Mouse (Mus musculus) heart, embryonic 13.5 days (tissue): ENCODE data around the gene Akp3. TPM values are rescaled to one million over a fixed set of nuclear protein-coding genes. Genes with fewer than 3 reads are reported as not detected.
A peak's percentile ranks its signal among the peaks of the same experiment; 100 is the strongest.

Experiments
- ATAC-seq: fragments of 200-750 bp; cut with Nextera tagmentation; 2 replicates; pipeline ENCODE4 v1.8.0; 2017; ENCODE audit warnings: moderate TSS enrichment; ENCODE audit not compliant: insufficient number of reproducible peaks, low FRiP score, low TSS enrichment; ENCODE audit errors: extremely low read depth
- H3K27ac ChIP-seq: fragments of 300-500 bp; sonication (generic); replicated peaks from 2 replicates; pipeline ENCODE4 v1.5.1; 2015; ENCODE audit warnings: moderate library complexity, mild to moderate bottlenecking, inconsistent platforms
- H3K27me3 ChIP-seq: fragments of 300-500 bp; sonication (generic); replicated peaks from 2 replicates; pipeline ENCODE4 v1.6.1; 2015; ENCODE audit warnings: mild to moderate bottlenecking, inconsistent platforms
- H3K36me3 ChIP-seq: fragments of 300-500 bp; sonication (generic); 2 replicates; pipeline ENCODE4 v1.6.1; 2015; ENCODE audit warnings: mild to moderate bottlenecking, inconsistent platforms
- H3K4me1 ChIP-seq: fragments of 300-500 bp; sonication (generic); 2 replicates; pipeline ENCODE4 v1.6.1; 2015; ENCODE audit warnings: inconsistent platforms
- H3K4me2 ChIP-seq: fragments of 300-500 bp; sonication (generic); 2 replicates; pipeline ENCODE4 v1.6.1; 2015; ENCODE audit warnings: inconsistent platforms, mild to moderate bottlenecking, moderate library complexity
- H3K4me3 ChIP-seq: fragments of 300-500 bp; sonication (generic); 2 replicates; pipeline ENCODE4 v1.5.1; 2015; ENCODE audit warnings: moderate library complexity, mild to moderate bottlenecking, inconsistent platforms
- H3K9ac ChIP-seq: fragments of 300-500 bp; sonication (generic); 2 replicates; pipeline ENCODE4 v1.6.1; 2015; ENCODE audit warnings: inconsistent platforms, mild to moderate bottlenecking, moderate library complexity
- H3K9me3 ChIP-seq: fragments of 300-500 bp; sonication (generic); 2 replicates; pipeline ENCODE4 v1.6.1; 2016; ENCODE audit warnings: inconsistent platforms
- WGBS: fragments of 180-500 bp; shearing (Covaris S2); methylation state at CpG from one replicate; pipeline ENCODE4 v1.1.7; 2015; ENCODE audit warnings: mixed read lengths; 5-methylcytosine and 5-hydroxymethylcytosine counted together
- polyA plus RNA-seq: library from polyadenylated mRNA; unstranded; fragments of >200 nt; fragmentation: Nextera tagmentation; extraction: Ambion mirVana; gene quantifications from 2 replicates; pipeline ENCODE4 v1.2.1, GENCODE M21; 2015

Gene Akp3
- not detected in 2 replicates for polyA plus RNA-seq

DNA sequence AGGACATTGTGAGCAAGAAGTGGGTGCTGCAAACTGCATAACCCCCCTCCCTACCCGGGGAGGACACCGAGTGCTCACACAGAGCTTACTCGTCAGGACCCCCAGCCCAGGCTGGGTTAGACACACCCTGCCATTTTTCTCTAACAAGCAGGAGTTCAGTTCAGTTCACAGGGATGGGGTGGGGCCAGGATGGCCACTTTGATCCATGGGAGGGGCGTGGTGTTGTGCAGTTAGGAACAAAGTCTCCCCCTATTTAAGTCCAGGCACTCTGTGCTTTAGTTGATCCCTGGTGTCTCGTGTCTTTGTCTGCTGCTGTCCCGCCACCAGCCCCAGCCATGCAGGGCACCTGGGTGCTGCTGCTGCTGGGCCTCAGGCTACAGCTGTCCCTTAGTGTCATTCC lies at the start of gene Akp3:
TSS of gene Akp3 (plus strand) at position 301 of the 400 bp plus-strand sequence.
- ATAC-seq, result no peak
- Histone ChIP-seq H3K27me3 (peaks cover 56% of the 10 kb centered on the region), H3K36me3 (no peaks in the 10 kb centered on the region), H3K9ac (no peak within 1 kb of the TSS), H3K4me3 (no peak within 1 kb of the TSS), H3K4me1 (peaks cover 5% of the 10 kb centered on the region), H3K9me3 (no peaks in the 10 kb centered on the region), H3K4me2 (no peak within 1 kb of the TSS), H3K27ac (no peak within 1 kb of the TSS)
- 71% methylated on average over 6 of the region's 6 CpGs for WGBS

DNA sequence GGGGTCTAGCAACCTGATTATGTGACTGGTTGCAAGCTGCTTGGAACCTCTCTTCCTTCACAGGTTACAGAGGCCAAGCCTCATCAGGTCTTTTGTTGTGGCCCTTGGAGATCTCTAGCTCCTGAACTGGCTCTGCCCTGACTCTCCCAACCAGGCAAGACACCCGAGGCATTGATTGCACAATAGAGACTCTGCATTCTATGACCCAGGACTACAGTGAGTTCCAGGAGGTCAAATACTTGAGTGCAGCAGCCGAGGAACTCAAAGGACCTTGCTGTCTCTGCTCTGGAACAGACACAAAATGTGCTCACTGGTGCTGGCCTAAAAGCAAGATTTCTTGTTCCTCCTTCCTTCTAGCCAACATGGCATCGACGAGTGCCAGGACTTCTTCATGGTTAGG lies 38.6 kb upstream of the Akp3 start:
- H3K27ac ChIP-seq, result no peak overlapping the region
- H3K4me1 ChIP-seq, result no peaks in the 10 kb centered on the region
- H3K27me3 ChIP-seq, result peaks cover 7% of the 10 kb centered on the region; the same call in 1 of the 2 replicates
- ATAC-seq, result no peak
- no peaks in the 10 kb centered on the region for H3K9me3 ChIP-seq
- H3K4me2 ChIP-seq, result no peak overlapping the region
- H3K9ac ChIP-seq, result no peak overlapping the region
- H3K36me3 ChIP-seq, result no peaks in the 10 kb centered on the region
- 68% methylated on average over 4 of the region's 4 CpGs for WGBS
- H3K4me3 ChIP-seq, result no peak overlapping the region

DNA sequence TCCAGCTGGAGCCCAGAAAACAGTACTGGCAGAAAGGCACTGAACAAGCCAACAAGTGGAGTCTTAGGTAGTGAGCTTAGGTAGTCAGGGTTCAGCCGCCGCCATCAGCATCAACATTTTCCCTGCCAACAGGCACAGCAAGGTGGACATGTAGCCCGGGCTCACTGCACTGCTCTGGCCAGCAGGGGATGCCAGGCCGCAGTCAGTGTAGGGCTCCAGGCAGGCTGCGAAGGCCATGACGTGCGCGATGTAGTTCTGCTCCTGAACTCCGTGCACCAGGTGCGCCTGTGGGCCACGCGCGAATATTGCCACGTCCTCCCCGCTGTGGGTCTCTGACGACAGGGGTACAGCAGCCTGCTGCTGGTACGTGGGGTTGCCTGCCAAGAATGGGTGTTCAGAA lies 37.8 kb upstream of the Akp3 start:
- Histone ChIP-seq H3K27ac (no peak overlapping the region), H3K27me3 (peaks cover 7% of the 10 kb centered on the region; the same call in 1 of the 2 replicates), H3K4me1 (no peaks in the 10 kb centered on the region), H3K9ac (no peak overlapping the region), H3K9me3 (no peaks in the 10 kb centered on the region), H3K36me3 (no peaks in the 10 kb centered on the region), H3K4me3 (no peak overlapping the region), H3K4me2 (no peak overlapping the region)
- WGBS, result 62% methylated on average over 17 of the region's 17 CpGs
- no peak for ATAC-seq

DNA sequence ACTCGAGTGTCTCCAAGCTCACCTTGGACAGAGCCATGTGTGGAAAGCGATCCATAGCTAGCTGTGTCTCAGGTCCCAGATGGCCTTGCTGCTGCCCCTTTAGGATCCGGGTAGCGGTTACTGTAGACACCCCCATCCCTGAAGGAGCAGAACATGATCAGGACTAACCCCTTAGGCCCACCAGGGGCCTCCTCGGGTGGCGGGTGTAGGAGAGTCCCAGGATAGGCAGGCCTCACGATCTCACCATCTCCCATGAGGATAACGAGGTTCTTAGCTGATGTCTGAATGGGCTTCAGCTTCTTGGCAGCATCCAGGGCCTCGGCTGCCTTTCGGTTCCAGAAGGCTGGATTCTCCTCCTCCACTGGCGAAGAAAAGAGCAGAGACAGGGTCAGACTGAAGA lies 35.5 kb upstream of the Akp3 start:
- no peak for ATAC-seq
- Histone ChIP-seq H3K4me3 (no peak overlapping the region), H3K9ac (no peak overlapping the region), H3K4me1 (no peaks in the 10 kb centered on the region), H3K27me3 (peaks cover 7% of the 10 kb centered on the region; the same call in 1 of the 2 replicates), H3K27ac (no peak overlapping the region), H3K9me3 (no peaks in the 10 kb centered on the region), H3K36me3 (no peaks in the 10 kb centered on the region), H3K4me2 (no peak overlapping the region)
- WGBS, result 81% methylated on average over 11 of the region's 11 CpGs

DNA sequence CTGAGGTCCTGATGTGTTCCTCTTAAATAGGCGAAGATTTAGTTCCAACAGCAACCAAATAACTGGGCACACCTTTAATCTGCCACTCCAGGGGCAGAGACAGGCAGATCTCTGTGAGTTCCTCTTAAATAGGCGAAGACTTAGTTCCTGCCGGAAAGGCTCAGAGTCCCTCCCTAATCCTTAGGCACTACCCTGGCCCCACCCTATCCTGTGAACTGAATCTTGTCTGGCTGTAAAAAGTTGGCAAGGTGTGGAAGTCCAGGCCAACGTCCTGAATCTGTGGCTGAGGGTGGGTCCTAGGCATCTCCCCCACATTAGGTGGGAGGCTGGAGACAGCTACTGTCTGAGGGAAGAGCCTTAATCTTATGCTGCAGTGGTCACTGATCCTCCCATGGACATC lies 34.9 kb upstream of the Akp3 start, which contains the start of gene Alppl2:
TSS of gene Alppl2 (minus strand) at position 101 of the 400 bp plus-strand sequence.
- H3K4me2 ChIP-seq, result no peak within 1 kb of the TSS
- H3K27ac ChIP-seq, result no peak within 1 kb of the TSS
- 70% methylated on average over 4 of the region's 4 CpGs for WGBS
- no peak within 1 kb of the TSS for H3K9ac ChIP-seq
- no peak for ATAC-seq
- H3K9me3 ChIP-seq, result no peaks in the 10 kb centered on the region
- no peaks in the 10 kb centered on the region for H3K36me3 ChIP-seq
- H3K27me3 ChIP-seq, result peaks cover 7% of the 10 kb centered on the region; the same call in 1 of the 2 replicates
- H3K4me3 ChIP-seq, result no peak within 1 kb of the TSS
- no peaks in the 10 kb centered on the region for H3K4me1 ChIP-seq

DNA sequence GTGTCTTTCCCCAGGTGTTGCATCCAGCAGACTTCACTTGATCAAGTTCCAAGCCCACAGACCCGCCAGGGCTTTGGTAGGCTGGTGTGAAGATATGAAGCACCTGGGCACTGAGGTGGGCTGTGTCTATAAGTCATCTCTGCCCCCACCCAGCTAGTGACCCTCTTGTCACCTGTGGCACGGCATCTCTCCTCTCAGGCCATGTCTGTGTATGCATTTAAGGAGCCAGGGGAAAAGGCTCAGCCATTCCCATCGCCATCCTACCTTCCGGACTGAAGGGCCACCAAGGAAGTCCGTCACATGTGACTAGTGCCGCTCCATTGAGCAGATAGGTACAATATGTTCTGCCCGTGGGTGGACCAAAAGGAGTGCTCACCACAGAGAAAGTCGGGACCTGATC lies 29.1 kb upstream of the Akp3 start:
- H3K36me3 ChIP-seq, result no peaks in the 10 kb centered on the region
- no peak overlapping the region for H3K4me3 ChIP-seq
- peaks cover 35% of the 10 kb centered on the region for H3K27me3 ChIP-seq
- 77% methylated on average over 8 of the region's 8 CpGs for WGBS
- H3K27ac ChIP-seq, result no peak overlapping the region
- ATAC-seq, result no peak
- no peak overlapping the region for H3K4me2 ChIP-seq
- no peak overlapping the region for H3K9ac ChIP-seq
- H3K4me1 ChIP-seq, result peaks cover 5% of the 10 kb centered on the region; the same call in 1 of the 2 replicates
- H3K9me3 ChIP-seq, result no peaks in the 10 kb centered on the region

DNA sequence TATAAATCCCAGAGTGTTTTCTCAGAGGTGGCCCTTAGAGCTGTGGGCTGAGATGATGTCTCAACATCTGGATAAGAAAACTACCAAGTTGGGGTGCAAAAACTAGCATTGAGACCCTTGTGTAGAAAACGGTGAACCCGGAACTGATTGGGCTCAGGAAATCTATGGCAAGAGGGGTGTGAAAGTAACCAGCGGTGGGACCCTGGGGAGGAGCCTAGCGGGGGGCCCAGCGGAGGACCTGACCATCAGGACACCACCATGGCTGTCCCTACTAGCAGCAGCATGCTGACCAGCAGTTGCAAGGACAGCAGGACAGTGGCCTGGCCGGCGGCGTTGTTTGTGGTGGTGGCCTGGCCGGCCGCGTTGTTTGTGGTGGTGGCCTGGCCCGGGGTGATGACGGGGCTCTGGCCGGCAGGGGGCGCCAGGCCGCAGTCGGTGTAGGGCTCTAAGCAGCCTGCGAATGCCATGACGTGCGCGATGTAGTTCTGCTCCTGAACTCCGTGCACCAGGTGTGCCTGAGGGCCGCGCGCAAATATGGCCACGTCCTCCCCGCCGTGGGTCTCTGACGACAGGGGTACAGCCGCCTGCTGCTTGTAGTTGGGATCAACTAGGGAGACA lies 26.3 kb upstream of the Akp3 start:
- 18% methylated on average over 30 of the region's 30 CpGs for WGBS
- peaks cover 5% of the 10 kb centered on the region; the same call in 1 of the 2 replicates for H3K4me1 ChIP-seq
- no peak overlapping the region for H3K27ac ChIP-seq
- H3K4me3 ChIP-seq, result peak overlapping the region; percentile 20; the same call in 1 of the 2 replicates
- H3K4me2 ChIP-seq, result peak overlapping the region; percentile 49
- no peaks in the 10 kb centered on the region for H3K36me3 ChIP-seq
- no peaks in the 10 kb centered on the region for H3K9me3 ChIP-seq
- peaks cover 35% of the 10 kb centered on the region for H3K27me3 ChIP-seq
- H3K9ac ChIP-seq, result 0 out of 2 replicates have a peak overlapping the region, but pooled peaks have one; percentile 21
- no peak for ATAC-seq

DNA sequence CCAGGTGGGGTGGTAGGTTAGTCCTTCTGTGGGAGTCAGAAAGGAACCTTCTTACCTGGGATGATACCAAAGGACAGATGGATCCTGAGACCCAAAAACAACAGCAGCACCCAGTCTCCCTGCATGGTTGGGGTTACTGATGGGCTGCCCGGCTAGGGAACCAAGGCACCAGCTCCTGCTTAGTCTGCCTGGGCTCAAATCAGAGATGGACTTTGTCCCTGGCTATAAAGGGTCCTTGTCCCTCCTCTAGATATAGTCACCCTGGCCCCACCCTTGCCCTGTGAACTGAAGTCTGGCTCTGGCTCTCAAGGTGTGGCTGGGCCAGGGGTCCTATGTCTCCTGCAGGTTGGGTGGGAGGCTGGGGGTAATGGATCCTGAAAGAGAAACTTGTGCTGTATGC lies 23.4 kb upstream of the Akp3 start, which contains the start of gene Alpi:
TSS of gene Alpi (minus strand) at position 196 of the 400 bp plus-strand sequence.
- Histone ChIP-seq H3K27me3 (peaks cover 31% of the 10 kb centered on the region), H3K4me1 (peaks cover 5% of the 10 kb centered on the region; the same call in 1 of the 2 replicates), H3K9ac (no peak within 1 kb of the TSS), H3K27ac (no peak within 1 kb of the TSS), H3K9me3 (no peaks in the 10 kb centered on the region), H3K4me3 (no peak within 1 kb of the TSS), H3K36me3 (no peaks in the 10 kb centered on the region), H3K4me2 (no peak within 1 kb of the TSS)
- ATAC-seq, result no peak
- WGBS, result 65% methylated on average over 1 of the region's 1 CpGs

DNA sequence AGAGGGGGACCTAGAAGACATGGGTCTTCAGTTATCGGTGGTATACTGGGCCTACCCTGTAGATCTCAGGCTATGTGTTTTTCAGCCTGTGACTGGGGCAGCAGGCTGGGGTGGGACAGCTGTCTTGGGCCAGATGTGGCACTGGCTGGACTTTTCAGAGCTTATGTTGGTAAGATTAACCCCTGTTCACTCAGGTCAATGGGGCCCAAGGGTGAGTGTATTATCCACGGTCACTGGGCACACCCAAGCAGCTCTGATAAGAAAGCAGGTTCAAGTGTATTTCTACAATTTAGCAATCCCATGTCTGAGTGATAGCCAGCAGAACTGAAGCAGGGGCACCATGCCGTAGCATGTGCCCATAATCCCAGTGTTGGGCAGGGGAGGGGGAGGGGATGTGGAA lies 22.7 kb upstream of the Akp3 start:
- Histone ChIP-seq H3K4me1 (peaks cover 5% of the 10 kb centered on the region; the same call in 1 of the 2 replicates), H3K27me3 (peaks cover 24% of the 10 kb centered on the region), H3K27ac (no peak overlapping the region), H3K9me3 (no peaks in the 10 kb centered on the region), H3K9ac (no peak overlapping the region), H3K4me2 (no peak overlapping the region), H3K36me3 (no peaks in the 10 kb centered on the region), H3K4me3 (no peak overlapping the region)
- ATAC-seq, result no peak
- 75% methylated on average over 3 of the region's 3 CpGs for WGBS

DNA sequence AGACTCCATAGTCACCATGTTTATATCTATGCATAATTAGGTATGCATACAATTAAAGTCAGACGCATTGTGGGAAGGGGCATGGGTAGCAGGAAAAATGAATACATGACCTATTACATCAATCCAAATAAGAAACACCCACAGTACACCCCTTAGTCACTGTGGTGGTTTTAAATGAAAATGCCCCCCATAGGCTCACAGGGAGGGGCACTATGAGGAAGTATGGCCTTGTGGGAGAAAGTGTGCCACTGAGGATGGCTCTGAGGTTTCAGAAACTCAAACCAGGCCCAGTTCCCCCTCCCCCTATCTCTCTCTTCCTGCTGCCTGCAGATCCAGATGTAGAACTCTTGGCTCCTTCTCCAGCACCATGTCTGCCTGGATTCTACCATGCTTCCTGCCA lies 20.8 kb upstream of the Akp3 start:
- 0 out of 2 replicates have a peak, but pooled peaks cover under 1% of the 10 kb centered on the region for H3K4me1 ChIP-seq
- no peak overlapping the region for H3K4me2 ChIP-seq
- ATAC-seq, result no peak
- H3K27ac ChIP-seq, result no peak overlapping the region
- no peaks in the 10 kb centered on the region for H3K9me3 ChIP-seq
- WGBS, result 89% methylated on average over 1 of the region's 1 CpGs
- H3K36me3 ChIP-seq, result no peaks in the 10 kb centered on the region
- no peak overlapping the region for H3K4me3 ChIP-seq
- no peak overlapping the region for H3K9ac ChIP-seq
- peaks cover 15% of the 10 kb centered on the region for H3K27me3 ChIP-seq

DNA sequence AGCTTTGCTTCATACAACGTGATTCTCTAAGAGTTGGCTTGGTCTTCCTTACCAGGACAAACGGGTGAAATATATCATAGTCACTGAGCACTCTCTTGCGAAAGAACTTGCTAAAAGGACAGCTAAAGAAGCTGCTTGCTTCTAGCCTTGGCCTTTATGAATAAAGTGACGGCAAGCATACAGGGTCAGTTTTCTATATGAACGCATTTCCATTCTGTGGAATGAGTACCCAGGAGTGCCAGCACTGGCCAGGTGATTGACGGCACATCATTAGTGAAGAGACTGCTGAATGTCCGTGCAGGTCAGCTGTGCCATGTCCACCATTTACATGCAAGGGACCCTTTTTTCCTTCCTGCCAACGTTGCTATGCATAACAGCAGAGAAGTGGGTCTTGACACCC lies 18.2 kb upstream of the Akp3 start:
- no peak overlapping the region for H3K27ac ChIP-seq
- H3K4me2 ChIP-seq, result no peak overlapping the region
- H3K27me3 ChIP-seq, result no peaks in the 10 kb centered on the region
- 68% methylated on average over 8 of the region's 8 CpGs for WGBS
- no peak overlapping the region for H3K4me3 ChIP-seq
- H3K4me1 ChIP-seq, result no peaks in the 10 kb centered on the region
- ATAC-seq, result no peak
- H3K9me3 ChIP-seq, result no peaks in the 10 kb centered on the region
- H3K36me3 ChIP-seq, result no peaks in the 10 kb centered on the region
- H3K9ac ChIP-seq, result no peak overlapping the region

DNA sequence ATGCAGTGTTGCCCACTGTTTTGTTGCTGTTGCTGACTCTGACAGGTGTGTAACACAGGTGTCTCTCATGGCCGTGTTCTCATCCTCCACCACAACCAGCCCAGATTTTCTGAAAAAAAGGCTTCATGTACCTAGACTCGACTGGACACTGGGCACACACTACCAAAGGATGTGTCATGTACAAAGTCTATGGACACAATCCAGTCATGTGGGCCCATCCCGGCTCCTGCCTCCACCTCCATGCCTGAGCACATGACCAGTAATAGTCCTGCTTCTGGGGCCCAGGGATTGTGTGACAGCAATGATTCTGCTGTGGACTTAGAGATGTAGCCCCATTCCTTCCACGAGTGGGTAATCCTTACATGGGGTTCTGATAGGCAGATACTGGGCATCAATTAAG lies 16.2 kb upstream of the Akp3 start:
- Histone ChIP-seq H3K27me3 (no peaks in the 10 kb centered on the region), H3K36me3 (no peaks in the 10 kb centered on the region), H3K9ac (no peak overlapping the region), H3K4me3 (no peak overlapping the region), H3K4me1 (no peaks in the 10 kb centered on the region), H3K27ac (no peak overlapping the region), H3K4me2 (no peak overlapping the region), H3K9me3 (no peaks in the 10 kb centered on the region)
- no peak for ATAC-seq
- 72% methylated on average over 4 of the region's 4 CpGs for WGBS
